In genomic region chr2:33789732-33790131, GRCm38 (mm10) we compare ENCODE assay signal across 16 mouse cellular contexts.
DNase-seq lines count a peak whose midpoint lies in the region; ATAC-seq and TF ChIP-seq lines count a peak whose summit lies in the region.
"Had no signal": no experiment of that assay in that cellular context is flagged by ENCODE, and none has a peak within 500 bp of the region (broad histone marks: within the 10 kb centered on the region; RNA-seq: fewer than 3 reads in every experiment).

No protein-coding gene starts in this region.

- H3K4me1 ChIP-seq in forebrain, embryonic 11.5 days (replicated peaks; ENCODE audit: control insufficient read depth, insufficient read depth, low read length): peaks cover 17% of the 10 kb centered on the region
- H3K4me1 ChIP-seq in forebrain, postnatal 0 days (ENCODE audit: insufficient read depth): peaks cover 34% of the 10 kb centered on the region
- H3K4me1 ChIP-seq in limb, embryonic 13.5 days: peaks cover 54% of the 10 kb centered on the region
- peaks cover 83% of the 10 kb centered on the region for H3K4me1 ChIP-seq in neural tube, embryonic 13.5 days (replicated peaks)
- H3K4me1 ChIP-seq in kidney, adult 2 months (ENCODE audit: control insufficient read depth, insufficient read depth, low read length): no peaks in the 10 kb centered on the region

- ATAC-seq in forebrain, embryonic 11.5 days (replicated peaks; ENCODE audit: low FRiP score): no peak
- ATAC-seq in forebrain, postnatal 0 days: no peak
- no peak for ATAC-seq in limb, embryonic 13.5 days (ENCODE audit: low FRiP score, low read depth)
- no peak; the same call in 1 of the 2 replicates for ATAC-seq in neural tube, embryonic 13.5 days (ENCODE audit: low read depth)
- ATAC-seq: inflammation-experienced regulatory T-cells, adult 6 months had no signal

- no peaks in the 10 kb centered on the region for H3K27me3 ChIP-seq in forebrain, embryonic 11.5 days (ENCODE audit: control insufficient read depth, insufficient read depth, low read length)
- no peaks in the 10 kb centered on the region for H3K27me3 ChIP-seq in forebrain, postnatal 0 days (ENCODE audit: insufficient read depth, low read length)
- 0 out of 2 replicates have a peak, but pooled peaks cover 5% of the 10 kb centered on the region for H3K27me3 ChIP-seq in limb, embryonic 13.5 days
- H3K27me3 ChIP-seq in neural tube, embryonic 13.5 days: no peaks in the 10 kb centered on the region
- H3K27me3 ChIP-seq in kidney, adult 2 months (replicated peaks; ENCODE audit: control insufficient read depth, insufficient read depth, low read length): no peaks in the 10 kb centered on the region
- H3K27me3 ChIP-seq: heart, embryonic 15.5 days; lung, embryonic 15.5 days had no signal

- H3K9ac ChIP-seq in forebrain, embryonic 11.5 days (ENCODE audit: low read length): no peak overlapping the region
- peak overlapping the region; percentile 14; the same call in 1 of the 2 replicates for H3K9ac ChIP-seq in forebrain, postnatal 0 days
- no peak overlapping the region for H3K9ac ChIP-seq in limb, embryonic 13.5 days
- H3K9ac ChIP-seq in neural tube, embryonic 13.5 days: peak overlapping the region; percentile 49; the same call in 1 of the 2 replicates
- H3K9ac ChIP-seq: heart, embryonic 15.5 days; lung, embryonic 15.5 days had no signal

- H3K36me3 ChIP-seq in forebrain, embryonic 11.5 days (ENCODE audit: control insufficient read depth, insufficient read depth, low read length): no peaks in the 10 kb centered on the region
- H3K36me3 ChIP-seq in forebrain, postnatal 0 days (ENCODE audit: insufficient read depth): peaks cover 7% of the 10 kb centered on the region; the same call in 1 of the 2 replicates
- H3K36me3 ChIP-seq in limb, embryonic 13.5 days: peaks cover 12% of the 10 kb centered on the region
- peaks cover 24% of the 10 kb centered on the region for H3K36me3 ChIP-seq in neural tube, embryonic 13.5 days
- H3K36me3 ChIP-seq in kidney, adult 2 months (ENCODE audit: control insufficient read depth, insufficient read depth, low read length): no peaks in the 10 kb centered on the region
- H3K36me3 ChIP-seq: heart, embryonic 15.5 days; lung, embryonic 15.5 days had no signal

- DNase-seq in forebrain, embryonic 11.5 days (ENCODE audit: low spot score): no peak
- no peak for DNase-seq in forebrain, postnatal 0 days
- no peak for DNase-seq in left cerebral cortex, adult 9 months (ENCODE audit: low spot score in 2 of 2)
- DNase-seq in gastrocnemius, adult 8-10 months (ENCODE audit: low spot score in 2 of 2): no peak
- no peak for DNase-seq in kidney, adult 2 months
- no peak for DNase-seq in kidney, adult 11 months
- DNase-seq: adrenal gland, postnatal 36 days; cerebellum, postnatal 36 days; right cerebral cortex, postnatal 4 days; thymus, adult 18-20 months had no signal

- no peaks in the 10 kb centered on the region for H3K9me3 ChIP-seq in forebrain, embryonic 11.5 days (ENCODE audit: control insufficient read depth, low read length)
- no peaks in the 10 kb centered on the region for H3K9me3 ChIP-seq in forebrain, postnatal 0 days (ENCODE audit: low read length)
- no peaks in the 10 kb centered on the region for H3K9me3 ChIP-seq in limb, embryonic 13.5 days
- H3K9me3 ChIP-seq in neural tube, embryonic 13.5 days: no peaks in the 10 kb centered on the region
- H3K9me3 ChIP-seq: heart, embryonic 15.5 days; lung, embryonic 15.5 days had no signal

- H3K4me2 ChIP-seq in forebrain, embryonic 11.5 days (ENCODE audit: low read depth, low read length, severe bottlenecking): no peak overlapping the region; the same call in 1 of the 2 replicates
- no peak overlapping the region for H3K4me2 ChIP-seq in forebrain, postnatal 0 days (ENCODE audit: low read depth)
- H3K4me2 ChIP-seq in limb, embryonic 13.5 days (replicated peaks): no peak overlapping the region
- no peak overlapping the region for H3K4me2 ChIP-seq in neural tube, embryonic 13.5 days
- H3K4me2 ChIP-seq: heart, embryonic 15.5 days; lung, embryonic 15.5 days had no signal

- H3K27ac ChIP-seq in forebrain, embryonic 11.5 days (ENCODE audit: low read depth, low read length): peak overlapping the region; percentile 65
- peak overlapping the region; percentile 75 for H3K27ac ChIP-seq in forebrain, postnatal 0 days (ENCODE audit: low read depth, low read length)
- H3K27ac ChIP-seq in limb, embryonic 13.5 days: peak overlapping the region; percentile 65; the same call in 1 of the 2 replicates
- peak overlapping the region; percentile 84 for H3K27ac ChIP-seq in neural tube, embryonic 13.5 days (replicated peaks)
- H3K27ac ChIP-seq in kidney, adult 2 months (ENCODE audit: insufficient read depth, low read depth, low read length): no peak overlapping the region
- H3K27ac ChIP-seq: heart, embryonic 15.5 days; kidney, postnatal 0 days; lung, embryonic 15.5 days had no signal

- TF ChIP-seq CTCF in forebrain, postnatal 0 days (IDR thresholded peaks at IDR 0.05; ENCODE audit: low read depth): no peak
- no peak for TF ChIP-seq CTCF in kidney, adult 2 months (conservative IDR thresholded peaks at IDR 0.05; ENCODE audit: insufficient read depth, insufficient read length, low read depth, low read length)

- TF ChIP-seq POLR2A in kidney, adult 2 months (IDR thresholded peaks at IDR 0.05; ENCODE audit: low read depth, low read length): no peak

- no peak overlapping the region for H3K4me3 ChIP-seq in forebrain, embryonic 11.5 days (ENCODE audit: low read depth, low read length)
- no peak overlapping the region for H3K4me3 ChIP-seq in forebrain, postnatal 0 days (ENCODE audit: low read depth, low read length)
- no peak overlapping the region for H3K4me3 ChIP-seq in limb, embryonic 13.5 days
- no peak overlapping the region for H3K4me3 ChIP-seq in neural tube, embryonic 13.5 days
- H3K4me3 ChIP-seq in kidney, adult 2 months (ENCODE audit: insufficient read depth, low read depth, low read length): no peak overlapping the region
- H3K4me3 ChIP-seq: heart, embryonic 15.5 days; lung, embryonic 15.5 days had no signal

- WGBS in forebrain, embryonic 11.5 days: 31% methylated on average over 9 of the region's 9 CpGs
- WGBS in forebrain, postnatal 0 days: 33% methylated on average over 9 of the region's 9 CpGs
- 33% methylated on average over 9 of the region's 9 CpGs for WGBS in limb, embryonic 13.5 days
- WGBS in neural tube, embryonic 13.5 days: 36% methylated on average over 9 of the region's 9 CpGs
- WGBS in kidney, adult 2 months: 71% methylated on average over 9 of the region's 9 CpGs

Comparison
In these comparisons a context has a peak if more than half of its experiments do, and no peak if none do; other contexts are left out.
1. H3K9ac ChIP-seq: peak in forebrain, postnatal 0 days (single experiment) and neural tube, embryonic 13.5 days (single experiment); none in forebrain, embryonic 11.5 days (single experiment) and limb, embryonic 13.5 days (single experiment).